Mouse (Mus musculus) urinary bladder, postnatal 36 days (tissue): ENCODE results near the gene Rin3.

Experiments used
- DNase-seq, 2 experiments: peaks; one replicate each; pipeline ENCODE4 v3.0.0; 2022; ENCODE audit warnings: low spot score in 2 of 2, mixed read lengths in 1 of 2

The Rin3 gene

GRCm38 (mm10) chr12:102422623-102423320 is 139.9 kb downstream of the Rin3 start:
- DNase-seq: no peak

GRCm38 (mm10) chr12:102423625-102424024 is 140.8 kb downstream of the Rin3 start:
- DNase-seq: no peak

- no peak for DNase-seq
Observed at GRCm38 (mm10) chr12:102424456-102424855, 141.6 kb downstream of the Rin3 start.

DNA sequence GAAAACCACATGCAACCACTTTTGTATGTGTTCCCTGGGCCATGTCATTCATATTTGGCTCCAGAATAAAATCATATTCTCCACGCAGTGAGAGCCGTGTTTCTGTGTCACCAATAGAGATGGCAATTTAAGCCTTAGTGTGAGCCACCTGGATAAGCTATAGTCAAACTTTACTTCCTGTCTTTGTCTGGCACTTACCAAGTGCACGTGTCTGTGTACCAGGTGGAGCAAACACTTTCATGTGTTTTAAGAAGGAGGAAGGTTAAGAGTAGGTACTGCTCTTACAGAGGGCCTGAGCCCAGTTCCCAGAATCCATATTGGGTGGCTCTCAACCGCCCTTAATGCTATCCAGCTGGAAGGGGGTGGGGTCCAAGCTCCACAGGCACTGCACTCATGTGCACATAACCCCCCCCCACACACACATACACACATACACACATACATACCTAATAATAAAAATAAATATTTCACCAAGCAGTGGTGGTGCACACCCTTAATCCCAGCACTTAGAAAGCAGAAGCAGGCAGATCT is 142.3 kb downstream of the Rin3 start:
- no peak for DNase-seq

- DNase-seq: no peak
Observed at GRCm38 (mm10) chr12:102426285-102426684, 143.4 kb downstream of the Rin3 start.

DNA sequence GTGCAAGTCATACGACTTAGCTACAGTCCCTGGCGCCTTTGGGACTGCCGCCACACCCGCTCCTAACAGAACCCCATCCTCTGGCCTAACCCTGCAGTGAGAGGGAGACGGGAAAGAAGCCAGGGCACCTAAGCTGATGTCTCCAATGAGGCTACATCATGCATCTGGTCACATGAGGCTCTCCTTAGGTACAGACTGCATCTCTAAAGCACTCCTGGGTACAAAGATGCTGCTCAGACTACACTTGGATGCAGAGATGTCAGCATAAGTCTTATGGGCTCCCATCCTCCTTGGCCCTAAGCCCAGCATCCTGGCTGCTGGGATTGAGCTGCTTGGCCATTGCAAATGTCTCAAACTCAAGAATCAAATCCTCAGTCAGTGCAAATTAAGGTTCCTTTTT is 146.8 kb downstream of the Rin3 start:
- no peak for DNase-seq

GRCm38 (mm10) chr12:102430228-102430627 is 147.4 kb downstream of the Rin3 start:
- no peak for DNase-seq

DNA sequence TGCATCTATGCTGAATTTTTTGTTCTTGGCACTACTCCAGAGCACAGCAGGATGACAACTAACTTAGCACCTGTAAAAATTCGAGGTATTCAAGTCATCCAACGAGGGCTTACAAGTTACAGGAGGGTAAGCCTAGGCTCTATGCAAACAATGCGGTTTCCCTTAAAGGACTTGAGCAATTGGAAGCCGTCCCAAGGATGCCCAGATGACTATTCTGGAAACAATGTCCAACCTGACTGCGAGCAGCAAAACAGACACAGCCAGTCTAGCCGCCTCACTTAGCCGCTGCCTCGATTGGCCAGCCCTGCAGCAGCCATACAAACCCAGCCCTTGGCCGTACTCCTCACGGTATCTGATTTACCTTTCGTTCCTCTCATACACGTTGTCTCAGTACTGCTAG is 149.4 kb downstream of the Rin3 start:
- no peak for DNase-seq

DNA sequence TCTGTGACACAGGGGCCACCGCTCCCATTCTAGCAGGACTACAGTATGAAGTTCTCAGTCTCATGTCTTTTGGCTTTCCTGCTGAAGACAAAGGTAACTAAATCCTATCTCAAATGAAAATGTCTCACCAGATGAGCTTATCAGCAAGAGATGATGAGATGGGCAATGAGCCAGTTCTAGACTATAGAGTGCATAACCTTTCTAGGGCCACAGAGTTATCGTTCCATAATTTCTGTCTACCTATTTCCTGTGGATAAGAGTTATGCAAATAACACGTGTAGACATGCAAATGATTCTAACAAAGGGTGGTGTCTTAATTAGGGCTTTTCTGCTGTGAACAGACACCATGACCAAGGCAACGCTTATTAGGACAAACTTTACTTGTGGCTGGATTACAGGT is 151.3 kb downstream of the Rin3 start:
- DNase-seq: no peak

- DNase-seq: no peak
Observed at GRCm38 (mm10) chr12:102436939-102437526, 154.2 kb downstream of the Rin3 start.

GRCm38 (mm10) chr12:102437952-102438351 is 155.1 kb downstream of the Rin3 start:
- DNase-seq: no peak

GRCm38 (mm10) chr12:102438983-102439631 is 156.3 kb downstream of the Rin3 start:
- DNase-seq: no peak

DNA sequence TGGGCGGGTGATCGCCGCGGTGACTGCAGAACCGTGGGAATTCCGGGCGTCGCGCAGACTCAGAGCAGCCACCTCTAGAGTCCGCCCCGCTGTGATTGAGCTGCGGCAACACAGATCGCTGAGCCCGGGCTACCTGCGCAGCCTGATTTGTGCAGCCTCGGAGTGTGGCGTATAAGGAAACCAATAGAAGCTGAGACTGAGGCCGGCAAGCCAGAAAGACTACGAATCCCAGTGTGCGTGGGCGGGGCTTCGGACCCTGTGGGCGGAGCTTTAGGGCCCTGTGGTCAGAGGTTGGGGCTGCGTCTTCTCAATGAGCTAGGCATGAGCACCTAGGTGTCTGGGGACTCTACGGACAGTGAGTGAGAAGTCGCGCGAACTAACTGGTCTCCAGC is 156.8 kb downstream of the Rin3 start, which contains the start of gene Lgmn:
TSS of gene Lgmn (minus strand) at position 182 of the 392 bp plus-strand sequence.
- peak; percentile 98 for DNase-seq
